Mouse (Mus musculus) kidney, embryonic 15.5 days (tissue): Measurements from ENCODE around the gene H2-Ob. TPM values are rescaled to one million over a fixed set of nuclear protein-coding genes. Genes with fewer than 3 reads are reported as not detected.

Experiments
- ATAC-seq: fragments of 200-750 bp; cut with Nextera tagmentation; replicated peaks from 2 replicates; pipeline ENCODE4 v1.8.0; 2017; ENCODE audit warnings: moderate TSS enrichment; ENCODE audit not compliant: low FRiP score
- H3K27ac ChIP-seq: fragments of 300-500 bp; sonication (generic); 2 replicates; pipeline ENCODE4 v1.5.1; 2015; ENCODE audit warnings: mild to moderate bottlenecking, inconsistent platforms
- H3K27me3 ChIP-seq: fragments of 300-500 bp; sonication (generic); 2 replicates; pipeline ENCODE4 v1.6.1; 2015; ENCODE audit warnings: inconsistent platforms
- H3K36me3 ChIP-seq: fragments of 300-500 bp; sonication (generic); 2 replicates; pipeline ENCODE4 v1.6.1; 2015; ENCODE audit warnings: inconsistent platforms
- H3K4me1 ChIP-seq: fragments of 300-500 bp; sonication (generic); 2 replicates; pipeline ENCODE4 v1.6.1; 2015; ENCODE audit warnings: inconsistent platforms
- H3K4me2 ChIP-seq: fragments of 300-500 bp; sonication (generic); 2 replicates; pipeline ENCODE4 v1.6.1; 2015; ENCODE audit warnings: moderate library complexity, mild to moderate bottlenecking, inconsistent platforms
- H3K4me3 ChIP-seq: fragments of 300-500 bp; sonication (generic); replicated peaks from 2 replicates; pipeline ENCODE4 v1.5.1; 2015; ENCODE audit warnings: mild to moderate bottlenecking, inconsistent platforms
- H3K9ac ChIP-seq: fragments of 300-500 bp; sonication (generic); 2 replicates; pipeline ENCODE4 v1.6.1; 2015; ENCODE audit warnings: mild to moderate bottlenecking, inconsistent platforms
- H3K9me3 ChIP-seq: fragments of 300-500 bp; sonication (generic); replicated peaks from 2 replicates; pipeline ENCODE4 v1.6.1; 2016; ENCODE audit warnings: inconsistent platforms
- WGBS: fragments of 180-500 bp; shearing (Covaris S2); methylation state at CpG from one replicate; pipeline ENCODE4 v1.1.7; 2015; ENCODE audit warnings: mixed read lengths; 5-methylcytosine and 5-hydroxymethylcytosine counted together
- polyA plus RNA-seq: library from polyadenylated mRNA; unstranded; fragments of >200 nt; fragmentation: Nextera tagmentation; extraction: Ambion mirVana; gene quantifications from 2 replicates; pipeline ENCODE4 v1.2.1, GENCODE M21; 2015

Gene H2-Ob
- polyA plus RNA-seq, 1 experiment from 2014 or later, result 0.13 TPM

- Histone ChIP-seq H3K9me3 (no peaks in the 10 kb centered on the region), H3K27ac (no peak overlapping the region), H3K4me1 (peaks cover 6% of the 10 kb centered on the region), H3K9ac (no peak overlapping the region), H3K27me3 (peaks cover 2% of the 10 kb centered on the region; the same call in 1 of the 2 replicates), H3K4me3 (no peak overlapping the region), H3K4me2 (no peak overlapping the region), H3K36me3 (no peaks in the 10 kb centered on the region)
- WGBS, result 15% methylated on average over 8 of the region's 8 CpGs
- ATAC-seq, result peak; percentile 76; the same call in 1 of the 2 replicates
Observed at GRCm38 (mm10) chr17:34291609-34292008, 52.9 kb downstream of the H2-Ob start.

DNA sequence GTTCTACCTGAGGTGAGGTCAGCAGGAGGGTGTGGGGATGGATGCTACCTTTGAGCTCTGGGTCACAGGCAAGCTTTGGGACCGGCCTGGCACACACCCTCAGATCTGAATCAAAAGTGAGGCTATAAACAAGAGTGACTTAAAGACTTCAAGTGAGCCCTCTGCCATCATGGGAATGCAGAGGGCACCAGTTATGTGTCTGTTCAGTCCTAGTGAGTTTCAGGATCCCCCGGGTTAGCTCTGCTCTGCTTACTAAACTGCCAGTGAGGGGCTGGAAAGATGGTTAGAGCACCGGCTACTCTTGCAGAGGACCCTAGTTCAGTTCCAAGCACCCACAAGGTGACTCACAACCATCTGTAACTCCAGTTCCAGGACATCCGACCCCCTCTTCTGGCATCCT lies 53.9 kb downstream of the H2-Ob start:
- Histone ChIP-seq H3K27ac (no peak overlapping the region), H3K9ac (no peak overlapping the region), H3K36me3 (no peaks in the 10 kb centered on the region), H3K4me1 (peaks cover 6% of the 10 kb centered on the region), H3K4me2 (no peak overlapping the region), H3K27me3 (peaks cover 5% of the 10 kb centered on the region; the same call in 1 of the 2 replicates), H3K4me3 (no peak overlapping the region), H3K9me3 (no peaks in the 10 kb centered on the region)
- ATAC-seq, result no peak
- WGBS, result 91% methylated on average over 4 of the region's 4 CpGs

DNA sequence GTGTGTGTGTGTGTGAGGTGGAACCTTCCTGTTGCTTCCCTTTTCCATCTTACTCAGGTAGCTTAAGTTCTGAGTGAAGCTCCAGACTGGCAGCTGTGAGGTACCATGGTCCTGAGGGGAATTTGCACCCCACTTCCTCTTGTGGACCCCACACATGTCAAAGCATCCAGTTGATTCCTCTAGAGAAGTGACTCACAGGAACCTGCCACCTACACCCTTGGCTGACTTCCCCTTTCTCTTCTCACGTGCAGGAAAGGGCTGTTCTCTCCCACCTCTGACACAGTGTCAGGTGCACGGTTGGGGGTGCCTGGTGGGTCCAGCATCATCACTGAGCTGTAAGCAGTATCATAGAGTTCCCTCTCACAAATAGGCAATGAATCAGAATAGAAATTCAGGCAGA lies 54.8 kb downstream of the H2-Ob start:
- ATAC-seq, result no peak
- 48% methylated on average over 2 of the region's 2 CpGs for WGBS

DNA sequence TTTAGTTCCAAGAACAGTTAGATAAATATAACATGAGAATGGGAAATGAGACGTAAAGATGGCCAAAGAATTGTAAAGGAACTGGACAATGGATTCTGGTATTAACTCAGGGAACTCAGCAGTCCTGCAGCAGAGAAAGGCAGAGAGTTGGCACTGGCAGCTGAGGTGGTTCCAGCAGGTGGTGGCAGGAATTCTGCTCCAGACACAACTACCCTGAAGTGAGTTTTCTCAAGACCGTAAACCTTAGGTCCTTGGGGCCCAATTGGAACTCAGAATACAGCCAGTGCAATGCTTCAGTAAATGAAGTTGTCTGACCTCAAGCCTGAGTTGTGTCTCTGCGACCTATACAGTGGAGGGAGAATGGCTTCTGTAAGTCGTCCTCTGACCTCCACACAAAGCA lies 55.5 kb downstream of the H2-Ob start:
- no peaks in the 10 kb centered on the region for H3K36me3 ChIP-seq
- no peak overlapping the region for H3K27ac ChIP-seq
- 72% methylated on average over 4 of the region's 4 CpGs for WGBS
- no peak overlapping the region for H3K9ac ChIP-seq
- H3K4me2 ChIP-seq, result no peak overlapping the region
- no peak overlapping the region for H3K4me3 ChIP-seq
- no peaks in the 10 kb centered on the region for H3K9me3 ChIP-seq
- ATAC-seq, result no peak
- H3K27me3 ChIP-seq, result peaks cover 5% of the 10 kb centered on the region; the same call in 1 of the 2 replicates
- peaks cover 6% of the 10 kb centered on the region for H3K4me1 ChIP-seq

More for the DNA sequence above, 54.8 kb downstream of the H2-Ob start:
- Histone ChIP-seq H3K9ac (no peak overlapping the region), H3K36me3 (no peaks in the 10 kb centered on the region), H3K4me3 (no peak overlapping the region), H3K4me2 (no peak overlapping the region), H3K27me3 (peaks cover 5% of the 10 kb centered on the region; the same call in 1 of the 2 replicates), H3K27ac (no peak overlapping the region), H3K4me1 (peaks cover 6% of the 10 kb centered on the region), H3K9me3 (no peaks in the 10 kb centered on the region)

DNA sequence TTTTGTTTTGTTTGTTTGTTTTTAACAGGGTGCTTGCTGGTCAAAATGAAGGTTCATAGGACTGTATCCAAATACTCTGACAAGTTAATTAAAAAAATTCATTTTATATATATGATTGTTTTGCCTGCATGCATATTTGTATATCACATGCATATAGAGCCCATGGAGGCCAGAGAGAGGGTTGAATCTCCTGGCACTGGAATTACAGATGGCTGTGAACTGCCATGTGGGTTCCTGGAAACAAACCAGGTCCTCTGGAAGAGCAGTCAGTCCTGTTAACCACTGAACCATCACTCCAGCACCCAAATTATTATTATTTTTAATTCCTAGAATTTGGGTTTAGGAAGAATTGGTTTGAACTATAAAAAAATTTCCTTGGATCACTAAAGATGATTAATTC lies 56.6 kb downstream of the H2-Ob start:
- Histone ChIP-seq H3K36me3 (no peaks in the 10 kb centered on the region), H3K27ac (no peak overlapping the region), H3K9ac (no peak overlapping the region), H3K27me3 (peaks cover 5% of the 10 kb centered on the region; the same call in 1 of the 2 replicates), H3K4me2 (no peak overlapping the region), H3K4me3 (no peak overlapping the region), H3K4me1 (peaks cover 6% of the 10 kb centered on the region), H3K9me3 (no peaks in the 10 kb centered on the region)
- no peak for ATAC-seq

GRCm38 (mm10) chr17:34295891-34296794 lies 57.4 kb downstream of the H2-Ob start:
- WGBS, result 23% methylated on average over 23 of the region's 23 CpGs
- H3K27me3 ChIP-seq, result peaks cover 5% of the 10 kb centered on the region; the same call in 1 of the 2 replicates

GRCm38 (mm10) chr17:34299356-34299755 lies 60.7 kb downstream of the H2-Ob start:
- Histone ChIP-seq H3K27ac (no peak overlapping the region), H3K4me3 (no peak overlapping the region), H3K27me3 (peaks cover 5% of the 10 kb centered on the region; the same call in 1 of the 2 replicates), H3K4me2 (no peak overlapping the region), H3K9me3 (no peaks in the 10 kb centered on the region), H3K36me3 (no peaks in the 10 kb centered on the region), H3K4me1 (peaks cover 6% of the 10 kb centered on the region), H3K9ac (no peak overlapping the region)
- no peak for ATAC-seq
- 71% methylated on average over 3 of the region's 3 CpGs for WGBS

More at GRCm38 (mm10) chr17:34295891-34296794, 57.4 kb downstream of the H2-Ob start:
- Histone ChIP-seq H3K9me3 (no peaks in the 10 kb centered on the region), H3K4me2 (peak overlapping the region; percentile 58), H3K4me1 (peaks cover 6% of the 10 kb centered on the region), H3K36me3 (no peaks in the 10 kb centered on the region), H3K9ac (no peak overlapping the region), H3K27ac (no peak overlapping the region), H3K4me3 (peak overlapping the region; percentile 33)
- ATAC-seq, result peak; percentile 64; the same call in 1 of the 2 replicates

DNA sequence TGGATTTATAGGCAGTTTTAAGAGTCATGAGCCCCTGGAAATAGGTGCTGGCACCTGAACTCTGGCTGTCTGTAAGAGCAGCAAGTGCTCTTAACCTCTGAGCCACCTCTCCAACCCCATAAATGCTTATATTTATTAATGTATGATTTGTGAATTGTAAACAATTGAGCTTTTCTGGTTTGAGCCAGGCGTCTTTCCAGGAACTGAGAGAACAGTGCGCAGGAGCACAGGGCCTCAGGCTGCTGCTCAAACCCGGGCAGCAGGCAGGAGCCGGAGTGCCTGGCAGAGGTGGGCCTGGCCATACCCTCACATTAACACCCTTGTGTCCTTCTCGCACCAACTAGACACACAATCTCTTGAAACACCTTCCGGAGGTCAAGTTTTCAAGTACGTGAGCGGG lies 61.4 kb downstream of the H2-Ob start:
- ATAC-seq, result no peak
- peaks cover 5% of the 10 kb centered on the region; the same call in 1 of the 2 replicates for H3K27me3 ChIP-seq
- H3K9ac ChIP-seq, result no peak overlapping the region
- H3K36me3 ChIP-seq, result no peaks in the 10 kb centered on the region
- no peaks in the 10 kb centered on the region for H3K9me3 ChIP-seq
- 81% methylated on average over 8 of the region's 8 CpGs for whole genome bisulfite sequencing
- no peak overlapping the region for H3K27ac ChIP-seq
- H3K4me3 ChIP-seq, result no peak overlapping the region
- no peak overlapping the region for H3K4me2 ChIP-seq
- H3K4me1 ChIP-seq, result peaks cover 6% of the 10 kb centered on the region

- WGBS, result 71% methylated on average over 23 of the region's 23 CpGs
- Histone ChIP-seq H3K27ac (no peak overlapping the region), H3K4me2 (no peak overlapping the region)
Observed at GRCm38 (mm10) chr17:34300691-34301566, 62.2 kb downstream of the H2-Ob start.

GRCm38 (mm10) chr17:34301670-34302190 lies 63.0 kb downstream of the H2-Ob start:
- H3K4me2 ChIP-seq, result no peak overlapping the region
- peaks cover 2% of the 10 kb centered on the region; the same call in 1 of the 2 replicates for H3K27me3 ChIP-seq
- no peaks in the 10 kb centered on the region for H3K4me1 ChIP-seq
- no peaks in the 10 kb centered on the region for H3K36me3 ChIP-seq
- no peak overlapping the region for H3K4me3 ChIP-seq
- no peak overlapping the region for H3K9ac ChIP-seq
- H3K9me3 ChIP-seq, result no peaks in the 10 kb centered on the region
- H3K27ac ChIP-seq, result no peak overlapping the region
- whole genome bisulfite sequencing, result 89% methylated on average over 4 of the region's 4 CpGs
- ATAC-seq, result no peak

More at GRCm38 (mm10) chr17:34300691-34301566, 62.2 kb downstream of the H2-Ob start:
- H3K9me3 ChIP-seq, result no peaks in the 10 kb centered on the region
- ATAC-seq, result no peak
- H3K36me3 ChIP-seq, result no peaks in the 10 kb centered on the region
- peaks cover 3% of the 10 kb centered on the region for H3K4me1 ChIP-seq
- no peak overlapping the region for H3K4me3 ChIP-seq
- no peak overlapping the region for H3K9ac ChIP-seq
- peaks cover 5% of the 10 kb centered on the region; the same call in 1 of the 2 replicates for H3K27me3 ChIP-seq

GRCm38 (mm10) chr17:34303789-34304188 lies 65.1 kb downstream of the H2-Ob start:
- Histone ChIP-seq H3K4me3 (no peak overlapping the region), H3K27me3 (no peaks in the 10 kb centered on the region), H3K9me3 (no peaks in the 10 kb centered on the region), H3K27ac (no peak overlapping the region), H3K36me3 (no peaks in the 10 kb centered on the region), H3K9ac (no peak overlapping the region), H3K4me1 (no peaks in the 10 kb centered on the region), H3K4me2 (no peak overlapping the region)
- 87% methylated on average over 2 of the region's 2 CpGs for WGBS
- no peak for ATAC-seq
